Mouse (Mus musculus) T-helper 1 cell (primary cell): ENCODE results near the gene Lrrc66.

Experiments
- in situ Hi-C: fragments of 300-600 bp; cut with MboI, MseI; formaldehyde crosslinking; loops from one replicate; pipeline ENCODE4 v1.15.1; 2025; ENCODE audit warnings: high pct_unique_total_duplicates

Lrrc66 gene

DNA sequence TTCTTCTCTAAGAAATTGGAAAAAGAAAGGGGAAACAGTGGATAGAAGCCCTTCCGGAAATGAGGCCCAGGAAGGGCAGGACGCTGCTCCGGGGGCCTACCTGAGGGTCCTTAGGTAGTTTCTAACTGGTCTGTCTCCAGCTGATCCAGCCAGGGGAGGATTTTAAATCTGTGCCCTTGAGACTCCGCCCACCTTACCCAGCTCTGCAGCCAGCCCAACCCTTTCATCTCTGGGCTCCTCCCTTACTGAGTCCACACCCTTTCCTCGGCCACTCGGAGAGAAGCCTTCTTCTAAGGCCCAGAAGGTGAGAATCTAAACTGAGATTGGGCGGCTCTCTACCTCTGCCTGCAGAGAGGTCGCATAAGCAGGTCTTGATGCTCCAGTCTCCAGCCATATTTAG, at the start of gene Lrrc66:
Lrrc66 (minus strand) TSS at position 236 of the 400 bp plus-strand sequence.
- in situ Hi-C loops: loop anchor here (10.0 kb wide), 1 partner anchor 87 kb away; no protein-coding TSS in a partner anchor

DNA sequence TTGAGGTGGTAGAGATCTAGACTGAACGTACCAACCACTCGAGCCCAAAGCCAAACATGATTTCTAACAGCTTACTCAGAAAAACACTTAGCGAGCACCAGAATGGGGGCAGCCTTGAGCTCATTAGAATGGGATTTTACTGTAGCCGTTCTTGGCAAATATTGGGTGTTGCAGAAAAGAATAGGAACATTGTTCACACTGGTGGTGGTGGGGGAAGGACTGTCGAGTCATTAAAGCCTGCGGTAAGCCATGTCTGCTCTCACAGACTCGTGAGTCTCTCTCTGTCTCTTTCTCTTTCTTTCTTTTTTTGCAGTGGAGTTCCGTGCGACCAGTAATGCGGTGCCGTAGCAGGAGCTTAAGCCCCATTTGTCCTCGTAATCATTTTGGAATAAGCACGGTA, 44.3 kb upstream of the Lrrc66 start:
- in situ Hi-C loops: no loop called here

GRCm38 (mm10) chr5:73675604-73676003, 43.3 kb upstream of the Lrrc66 start:
- in situ Hi-C loops: no loop called here

- in situ Hi-C loops: no loop called here
These were observed 37.1 kb upstream of the Lrrc66 start for GRCm38 (mm10) chr5:73669386-73669785.

- in situ Hi-C loops: no loop called here
These were observed 35.6 kb upstream of the Lrrc66 start for GRCm38 (mm10) chr5:73667877-73668276.

DNA sequence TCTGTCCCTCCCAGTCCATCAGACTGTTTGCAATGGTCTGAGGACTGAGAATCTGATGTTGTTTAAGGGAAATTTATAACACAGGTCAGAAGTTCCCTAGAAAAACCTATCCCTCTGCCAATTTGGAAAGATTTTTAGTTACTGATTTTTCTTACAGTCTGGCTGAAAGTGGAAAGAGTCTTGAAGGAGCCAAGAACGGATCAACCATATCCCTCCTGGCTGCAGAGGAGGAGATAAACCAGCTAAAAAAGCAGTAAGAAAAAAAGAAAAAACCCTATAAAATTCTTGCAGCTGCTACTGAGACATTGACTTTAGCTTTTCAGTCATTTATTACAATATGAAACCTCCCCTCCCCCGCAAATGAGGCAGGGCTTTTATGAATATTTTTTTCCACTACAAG, 34.4 kb upstream of the Lrrc66 start:
- in situ Hi-C loops: no loop called here

- in situ Hi-C loops: no loop called here
These were observed 19.5 kb upstream of the Lrrc66 start for GRCm38 (mm10) chr5:73651855-73652201.

DNA sequence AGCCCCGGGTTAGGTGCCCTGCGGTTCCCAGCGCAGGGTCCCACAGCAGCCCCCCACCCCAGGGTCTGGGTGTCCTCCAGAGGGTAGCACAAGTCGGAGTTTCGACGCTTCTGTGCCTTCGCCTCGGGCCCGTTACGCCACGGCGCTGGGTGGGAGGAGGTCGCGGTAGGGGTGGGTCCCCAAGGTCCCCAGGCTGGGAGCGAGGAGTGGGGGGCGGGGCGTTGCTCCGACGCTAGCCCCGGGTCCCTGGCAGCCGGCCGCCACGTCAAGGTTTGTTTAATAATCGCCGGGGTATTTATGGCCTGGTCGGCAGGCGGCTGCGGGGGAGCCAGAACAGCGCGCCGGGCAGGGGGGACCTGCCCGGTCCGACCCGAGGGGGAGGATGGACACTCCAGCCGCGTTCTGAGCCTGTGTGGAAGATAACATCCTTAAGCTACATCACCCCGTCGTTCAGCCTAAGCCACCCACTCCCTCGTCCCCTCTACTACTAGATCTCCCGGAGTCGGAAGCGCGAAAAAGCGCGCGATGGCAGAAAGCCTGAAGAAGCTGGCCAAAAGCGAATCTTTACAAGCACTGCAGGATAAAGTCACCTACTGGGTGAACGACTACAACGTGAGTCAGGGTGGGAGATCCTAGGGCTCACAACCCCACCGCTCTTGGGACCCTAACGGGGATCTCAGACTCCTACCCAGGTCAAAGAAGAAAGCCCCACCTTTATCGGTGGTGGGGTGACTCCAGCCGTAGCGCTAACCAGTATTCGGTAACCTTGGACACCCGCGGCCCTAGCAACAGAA, 18.9 kb upstream of the Lrrc66 start, which contains the start of gene Spata18:
Spata18 (plus strand) TSS at position 319 of the 794 bp plus-strand sequence.
- in situ Hi-C loops: no loop called here

DNA sequence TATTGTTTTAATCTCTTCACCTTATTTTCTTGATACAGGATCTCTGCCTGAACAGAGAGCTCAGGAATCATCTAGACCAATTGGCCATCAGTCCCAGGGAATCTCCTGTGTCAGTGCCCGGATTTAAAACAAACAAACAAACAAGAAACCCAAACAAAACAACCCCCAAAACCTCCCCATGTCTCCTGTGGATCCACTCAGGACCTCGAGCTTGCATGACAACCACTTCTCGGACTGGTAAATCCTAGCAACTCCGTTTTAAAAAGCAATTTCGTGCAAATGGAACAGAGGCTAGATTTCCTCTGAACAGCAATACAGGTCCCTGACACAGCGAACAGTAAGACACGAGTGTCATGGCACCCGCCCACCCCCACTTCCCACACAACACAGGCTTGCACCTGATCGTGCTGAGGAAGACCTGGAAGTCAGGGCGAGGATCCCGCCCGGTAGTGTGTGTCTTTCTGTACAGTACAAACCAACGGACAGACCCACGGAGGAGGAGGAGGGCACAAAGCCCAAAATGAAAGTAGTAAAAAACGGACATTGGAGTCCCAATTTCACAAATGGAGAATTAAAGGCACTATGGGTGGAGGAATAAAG, 18.1 kb upstream of the Lrrc66 start:
- in situ Hi-C loops: no loop called here

- in situ Hi-C loops: no loop called here
These were observed 15.1 kb upstream of the Lrrc66 start, which contains the start of gene Sgcb for GRCm38 (mm10) chr5:73647261-73647900. TSS of gene Sgcb (minus strand) at chr5:73647790.

- in situ Hi-C loops: no loop called here
These were observed 9.8 kb upstream of the Lrrc66 start for GRCm38 (mm10) chr5:73642091-73642490.

DNA sequence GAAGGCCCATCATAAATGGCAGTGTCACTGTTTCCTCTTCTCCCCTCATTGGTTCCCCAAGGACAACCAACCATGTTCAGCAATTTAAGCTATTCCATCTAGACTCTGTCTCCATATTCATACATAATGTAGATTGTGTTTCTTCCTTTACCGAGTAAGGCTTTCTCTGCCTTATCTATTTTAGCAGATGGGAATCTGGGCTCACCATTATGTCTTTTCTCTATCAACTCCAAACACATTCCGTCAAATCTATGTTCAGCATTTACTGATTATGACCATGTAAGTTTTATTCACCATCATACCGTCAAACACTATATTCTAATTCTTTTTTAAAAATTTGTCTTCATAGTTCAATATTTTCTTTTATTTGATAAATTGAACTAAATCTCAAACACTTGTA, 8.7 kb upstream of the Lrrc66 start:
- in situ Hi-C loops: no loop called here

- in situ Hi-C loops: loop anchor here (10.0 kb wide), 1 partner anchor 93 kb away; no protein-coding TSS in a partner anchor
These were observed 5.2 kb upstream of the Lrrc66 start for GRCm38 (mm10) chr5:73637337-73638107.

- in situ Hi-C loops: loop anchor here (10.0 kb wide), 1 partner anchor 88 kb away; no protein-coding TSS in a partner anchor
These were observed 815 bp upstream of the Lrrc66 start for GRCm38 (mm10) chr5:73633141-73633540.

DNA sequence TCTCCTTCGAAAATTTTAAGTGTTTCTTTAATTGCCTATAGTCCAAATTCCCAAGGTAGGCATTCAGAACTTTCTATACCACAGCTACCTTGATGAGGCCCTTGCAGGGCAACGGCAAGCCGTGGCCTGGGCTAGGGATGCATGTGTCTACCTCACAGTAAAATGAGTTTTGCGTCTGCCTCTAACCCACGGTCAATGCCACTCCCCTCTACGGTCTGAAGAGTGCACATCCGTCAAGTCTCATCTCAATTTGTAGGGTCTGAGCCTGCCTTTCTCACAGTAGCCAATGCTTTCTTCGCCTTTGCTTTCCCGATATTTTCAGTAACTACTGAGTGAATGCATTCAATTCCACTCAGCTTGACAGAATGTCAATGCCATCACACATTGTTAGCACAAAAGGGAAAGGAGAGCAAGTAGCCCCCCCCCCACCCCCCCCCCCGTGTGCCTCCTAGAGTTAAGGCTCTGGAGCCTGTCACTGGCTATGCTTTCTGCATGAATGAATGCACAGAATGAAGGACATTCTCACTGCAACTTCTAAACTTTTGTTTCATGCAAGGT, 1.2 kb downstream of the Lrrc66 start:
- in situ Hi-C loops: loop anchor here (10.0 kb wide), 1 partner anchor 86 kb away; no protein-coding TSS in a partner anchor

DNA sequence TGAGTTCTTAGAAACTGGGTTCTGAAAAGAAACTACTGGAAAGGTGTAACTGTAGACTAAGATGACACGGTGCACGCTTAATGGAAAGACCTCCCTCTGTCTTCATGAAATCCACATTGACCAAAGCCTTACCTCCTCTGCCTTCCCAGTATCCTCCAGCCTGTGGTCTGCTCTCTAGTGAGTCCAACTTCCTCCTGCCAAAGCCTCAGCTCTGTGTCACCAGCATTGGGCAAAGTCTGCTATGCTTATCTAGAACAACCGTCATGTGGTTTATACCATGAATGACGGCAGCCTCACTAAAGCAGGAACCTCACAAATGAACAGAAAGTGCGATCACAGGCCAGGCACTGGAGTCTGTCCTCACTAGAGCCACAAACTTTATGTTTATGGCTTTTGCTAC, 2.2 kb downstream of the Lrrc66 start:
- in situ Hi-C loops: loop anchor here (10.0 kb wide), 1 partner anchor 85 kb away; no protein-coding TSS in a partner anchor

- in situ Hi-C loops: loop anchor here (5.0 kb wide), 1 partner anchor 196 kb away; no protein-coding TSS in a partner anchor
These were observed 4.3 kb downstream of the Lrrc66 start for GRCm38 (mm10) chr5:73627991-73628390.

GRCm38 (mm10) chr5:73627559-73627958, 4.8 kb downstream of the Lrrc66 start:
- in situ Hi-C loops: loop anchor here (5.0 kb wide), 1 partner anchor 195 kb away; no protein-coding TSS in a partner anchor

DNA sequence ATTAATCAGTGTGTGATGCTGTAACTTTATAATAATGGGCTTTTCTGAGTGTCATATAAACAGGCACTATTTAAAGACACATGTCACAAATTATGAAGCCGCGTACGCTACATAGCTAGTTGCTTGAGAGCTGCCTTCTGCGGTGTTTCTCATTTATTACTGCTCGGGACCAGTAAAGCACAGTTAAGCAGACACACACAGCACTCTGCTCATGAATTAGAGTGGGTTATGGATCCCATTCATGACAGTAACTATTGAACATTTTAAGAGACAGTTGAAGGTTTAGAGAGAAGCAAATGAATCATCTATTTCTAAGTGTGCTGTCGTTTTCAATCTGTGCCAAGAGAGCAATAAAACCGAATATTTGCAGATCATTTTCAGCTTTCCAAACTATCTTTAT, 5.5 kb downstream of the Lrrc66 start:
- in situ Hi-C loops: loop anchor here (5.0 kb wide), 1 partner anchor 195 kb away; no protein-coding TSS in a partner anchor

DNA sequence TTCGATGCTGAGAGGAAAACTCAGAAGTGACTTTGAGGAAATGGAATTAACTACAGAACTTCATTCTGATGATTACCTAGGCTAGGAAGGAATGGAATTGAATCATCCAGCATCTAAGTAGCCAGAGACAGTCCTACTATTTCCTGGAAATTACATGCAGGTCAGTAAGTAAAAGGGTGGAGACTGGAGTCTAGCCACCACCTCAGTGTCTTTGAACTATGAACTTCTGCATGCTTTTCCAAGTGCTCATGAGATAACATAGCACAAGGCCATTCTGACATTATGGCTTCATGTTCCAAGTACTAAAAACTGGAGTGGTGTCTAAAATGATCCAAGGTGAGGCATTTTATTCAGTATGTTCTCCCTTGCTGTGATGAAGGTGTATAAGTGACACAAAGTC, 6.8 kb downstream of the Lrrc66 start:
- in situ Hi-C loops: loop anchor here (5.0 kb wide), 1 partner anchor 193 kb away; no protein-coding TSS in a partner anchor

DNA sequence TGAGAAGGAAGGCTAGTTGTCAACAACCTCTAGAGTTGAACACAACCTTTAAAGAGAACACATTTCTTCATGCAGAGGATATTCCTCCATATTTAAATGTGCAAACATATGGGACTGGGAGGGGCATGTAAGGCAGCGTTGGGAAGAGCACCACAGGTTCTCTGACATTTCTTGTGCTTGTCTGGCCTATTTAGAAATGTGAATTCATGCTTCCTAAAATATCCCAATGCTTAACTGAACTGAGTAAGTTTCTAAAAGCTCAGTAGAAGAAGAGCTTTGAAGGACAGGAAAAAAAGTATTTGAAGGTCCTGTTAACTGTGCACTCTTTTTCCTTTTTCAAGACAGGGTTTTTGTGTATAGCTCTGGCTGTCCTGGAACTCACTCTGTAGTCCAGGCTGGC, 13.4 kb downstream of the Lrrc66 start:
- in situ Hi-C loops: no loop called here
